Mouse (Mus musculus) hindbrain, embryonic 16.5 days (tissue): ENCODE data around the gene Rplp2. TPM values are rescaled to one million over a fixed set of nuclear protein-coding genes. Genes with fewer than 3 reads are reported as not detected.

Source experiments
- ATAC-seq: fragments of 200-750 bp; cut with Nextera tagmentation; 2 replicates; pipeline ENCODE4 v1.8.0; 2017; ENCODE audit warnings: moderate TSS enrichment, moderate library complexity
- H3K27ac ChIP-seq: fragments of 300-500 bp; sonication (generic); 2 replicates; pipeline ENCODE4 v1.5.1; 2014; ENCODE audit warnings: low read depth, mild to moderate bottlenecking, control low read depth, low read length, moderate library complexity
- H3K27me3 ChIP-seq: fragments of 300-500 bp; sonication (generic); replicated peaks from 2 replicates; pipeline ENCODE4 v1.6.1; 2014; ENCODE audit warnings: low read length; ENCODE audit not compliant: control insufficient read depth, insufficient read depth
- H3K36me3 ChIP-seq: fragments of 300-500 bp; sonication (generic); 2 replicates; pipeline ENCODE4 v1.6.1; 2014; ENCODE audit warnings: mild to moderate bottlenecking, low read length, moderate library complexity, mixed read lengths; ENCODE audit not compliant: control insufficient read depth, insufficient read depth
- H3K4me1 ChIP-seq: fragments of 300-500 bp; sonication (generic); 2 replicates; pipeline ENCODE4 v1.6.1; 2014; ENCODE audit warnings: low read depth, low read length; ENCODE audit not compliant: control insufficient read depth, insufficient read depth
- H3K4me2 ChIP-seq: fragments of 300-500 bp; sonication (generic); 2 replicates; pipeline ENCODE4 v1.6.1; 2014; ENCODE audit warnings: mild to moderate bottlenecking, low read length, control low read depth, moderate library complexity
- H3K4me3 ChIP-seq: fragments of 300-500 bp; sonication (generic); 2 replicates; pipeline ENCODE4 v1.5.1; 2014; ENCODE audit warnings: mild to moderate bottlenecking, low read length, control low read depth, moderate library complexity
- H3K9ac ChIP-seq: fragments of 300-500 bp; sonication (generic); 2 replicates; pipeline ENCODE4 v1.6.1; 2014; ENCODE audit warnings: low read depth, mild to moderate bottlenecking, control low read depth, low read length, moderate library complexity
- H3K9me3 ChIP-seq: fragments of 300-500 bp; sonication (generic); 2 replicates; pipeline ENCODE4 v1.6.1; 2014; ENCODE audit warnings: mild to moderate bottlenecking, low read length, moderate library complexity; ENCODE audit not compliant: control insufficient read depth
- WGBS: fragments of 180-500 bp; shearing (Covaris S2); extraction: QIAGEN DNeasy Blood & Tissue Kit; methylation state at CpG from one replicate; pipeline ENCODE4 v1.1.7; 2014; 5-methylcytosine and 5-hydroxymethylcytosine counted together
- polyA plus RNA-seq: library from polyadenylated mRNA; unstranded; fragments of >200 nt; fragmentation: Nextera tagmentation; extraction: Ambion mirVana; gene quantifications from 2 replicates; pipeline ENCODE4 v1.2.1, GENCODE M21; 2015

Gene Rplp2
- polyA plus RNA-seq, 1 experiment from 2014 or later = 645 TPM

- peaks cover 3% of the 10 kb centered on the region; the same call in 1 of the 2 replicates for H3K36me3 ChIP-seq
- H3K4me1 ChIP-seq = peaks cover 23% of the 10 kb centered on the region
- no peak overlapping the region for H3K27ac ChIP-seq
- H3K9ac ChIP-seq = no peak overlapping the region
- ATAC-seq = no peak
- WGBS = 18% methylated on average over 5 of the region's 5 CpGs
- H3K4me3 ChIP-seq = peak overlapping the region; percentile 46
- peaks cover 58% of the 10 kb centered on the region for H3K27me3 ChIP-seq
- H3K4me2 ChIP-seq = peak overlapping the region; percentile 81
- no peaks in the 10 kb centered on the region for H3K9me3 ChIP-seq
Measured at GRCm38 (mm10) chr7:141462333-141462821, 15.2 kb downstream of the Rplp2 start.

- Histone ChIP-seq H3K36me3 (peaks cover 3% of the 10 kb centered on the region; the same call in 1 of the 2 replicates), H3K4me2 (peak overlapping the region; percentile 34), H3K4me3 (peak overlapping the region; percentile 13), H3K27ac (no peak overlapping the region), H3K4me1 (peaks cover 35% of the 10 kb centered on the region), H3K27me3 (peaks cover 58% of the 10 kb centered on the region), H3K9ac (no peak overlapping the region), H3K9me3 (no peaks in the 10 kb centered on the region)
- ATAC-seq = no peak
- WGBS = 22% methylated on average over 12 of the region's 12 CpGs
Measured at GRCm38 (mm10) chr7:141463824-141464602, 16.8 kb downstream of the Rplp2 start.

DNA sequence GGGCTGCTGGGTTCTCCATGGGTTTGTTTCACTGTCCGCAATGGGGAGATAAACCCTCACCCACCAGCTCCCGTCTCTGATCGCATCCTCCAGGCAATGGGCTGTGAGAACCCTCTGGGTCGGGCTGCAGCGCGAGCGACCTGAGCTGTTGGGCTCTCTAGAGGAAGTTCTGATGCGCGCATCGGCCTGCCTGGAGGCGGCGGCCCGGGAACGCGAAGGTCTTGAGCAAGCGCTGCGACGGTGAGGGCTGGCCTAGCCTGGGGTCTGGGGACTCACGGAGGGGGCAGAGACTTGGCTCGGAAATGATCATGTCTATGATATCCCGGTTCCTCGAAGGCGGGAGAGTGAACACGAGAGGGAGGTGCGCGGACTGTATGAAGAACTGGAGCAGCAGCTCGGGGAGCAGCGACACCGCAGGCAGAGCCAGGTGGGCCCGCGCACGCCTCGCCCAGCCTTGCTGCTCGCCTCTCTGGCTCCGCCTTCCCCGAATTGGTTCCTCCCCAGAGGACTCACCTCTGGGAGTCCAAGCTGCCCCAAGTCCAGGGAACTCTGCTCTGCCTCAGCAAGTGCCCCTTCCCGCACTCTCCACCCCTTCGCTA, 17.5 kb downstream of the Rplp2 start:
- no peak overlapping the region for H3K27ac ChIP-seq
- 8% methylated on average over 38 of the region's 38 CpGs for WGBS
- H3K9me3 ChIP-seq = no peaks in the 10 kb centered on the region
- no peak for ATAC-seq
- peaks cover 42% of the 10 kb centered on the region for H3K4me1 ChIP-seq
- peak overlapping the region; percentile 18 for H3K9ac ChIP-seq
- H3K4me2 ChIP-seq = peak overlapping the region; percentile 34
- peaks cover 58% of the 10 kb centered on the region for H3K27me3 ChIP-seq
- peaks cover 3% of the 10 kb centered on the region; the same call in 1 of the 2 replicates for H3K36me3 ChIP-seq
- peak overlapping the region; percentile 16 for H3K4me3 ChIP-seq

GRCm38 (mm10) chr7:141465388-141466044, 18.3 kb downstream of the Rplp2 start:
- no peaks in the 10 kb centered on the region for H3K9me3 ChIP-seq
- peaks cover 6% of the 10 kb centered on the region for H3K36me3 ChIP-seq
- WGBS = 51% methylated on average over 8 of the region's 10 CpGs
- no peak overlapping the region; the same call in 1 of the 2 replicates for H3K9ac ChIP-seq
- H3K27me3 ChIP-seq = peaks cover 55% of the 10 kb centered on the region
- no peak overlapping the region for H3K4me2 ChIP-seq
- no peak overlapping the region for H3K27ac ChIP-seq
- H3K4me3 ChIP-seq = no peak overlapping the region; the same call in 1 of the 2 replicates
- ATAC-seq = no peak
- peaks cover 47% of the 10 kb centered on the region for H3K4me1 ChIP-seq

GRCm38 (mm10) chr7:141466045-141466394, 18.9 kb downstream of the Rplp2 start:
- H3K27ac ChIP-seq = no peak overlapping the region
- H3K36me3 ChIP-seq = peaks cover 9% of the 10 kb centered on the region
- WGBS = 77% methylated on average over 7 of the region's 7 CpGs
- H3K4me2 ChIP-seq = no peak overlapping the region
- H3K9ac ChIP-seq = no peak overlapping the region
- H3K4me1 ChIP-seq = peaks cover 47% of the 10 kb centered on the region
- peaks cover 51% of the 10 kb centered on the region for H3K27me3 ChIP-seq
- no peaks in the 10 kb centered on the region for H3K9me3 ChIP-seq
- ATAC-seq = no peak
- H3K4me3 ChIP-seq = no peak overlapping the region

DNA sequence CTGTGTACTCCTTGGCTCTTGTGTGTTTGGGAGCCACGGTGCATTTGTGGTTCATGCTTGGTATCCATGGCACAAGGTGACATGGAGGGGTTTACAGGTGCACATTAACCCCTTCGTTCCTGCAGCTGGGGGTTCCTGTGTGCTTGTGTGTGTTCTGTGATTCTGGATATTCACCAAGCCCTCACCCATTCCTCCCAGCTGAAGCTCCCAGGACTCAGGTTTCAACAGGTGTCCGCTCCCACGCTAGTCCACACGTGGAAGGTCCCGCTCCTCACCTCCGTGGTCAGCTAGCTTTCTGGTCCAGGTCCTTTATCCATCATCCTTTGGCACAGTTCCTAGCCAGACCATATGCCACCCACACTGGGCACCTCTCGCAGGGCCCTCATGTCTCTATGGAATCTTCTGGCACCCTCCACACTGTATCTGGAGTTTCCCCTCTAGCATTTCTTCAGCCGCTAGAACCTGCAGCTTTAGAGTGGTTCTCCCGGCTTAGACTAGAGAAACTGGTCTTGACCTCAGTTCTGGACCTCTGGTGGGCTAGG, 19.5 kb downstream of the Rplp2 start:
- peaks cover 44% of the 10 kb centered on the region for H3K4me1 ChIP-seq

DNA sequence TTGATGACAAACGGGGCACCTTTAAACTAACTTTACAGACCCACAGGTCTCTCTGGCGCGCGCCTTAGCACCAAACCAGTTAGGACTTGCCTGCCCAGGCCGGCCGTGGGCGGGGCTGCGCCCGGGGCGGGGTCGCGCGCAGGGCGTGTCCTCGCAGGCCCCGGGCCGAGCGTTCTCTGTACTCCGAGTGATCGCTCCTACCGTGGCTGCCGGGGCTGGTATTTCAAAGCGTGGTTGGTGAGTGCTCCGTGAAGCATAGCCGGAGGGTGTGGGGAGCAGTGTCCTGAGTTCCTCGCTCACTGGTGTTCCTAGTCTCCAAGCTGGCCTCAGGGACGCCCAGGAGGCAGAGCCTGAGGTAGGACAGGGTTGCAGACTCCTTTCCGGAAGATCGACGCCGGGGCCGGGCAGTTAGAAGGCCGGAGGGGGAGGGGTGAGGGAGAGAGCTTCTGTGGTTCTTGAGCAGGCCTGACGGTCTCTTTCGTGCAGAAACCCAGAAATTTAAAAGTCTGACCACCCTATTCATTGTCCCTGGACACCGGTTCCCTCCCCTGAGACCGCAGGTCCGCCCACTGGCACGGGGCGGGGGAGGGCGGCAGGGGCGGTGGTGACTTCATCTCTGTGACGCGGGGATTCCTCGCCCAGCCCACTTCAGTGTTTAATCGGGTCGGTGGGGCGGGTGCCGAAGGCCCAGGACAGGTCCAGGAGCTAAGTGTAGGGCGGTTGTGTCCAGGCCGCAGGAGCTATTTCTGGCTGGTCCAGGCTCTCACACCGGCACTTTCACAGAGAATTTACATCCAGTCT, 20.3 kb downstream of the Rplp2 start, which contains the start of gene Cd151:
TSS of gene Cd151 (plus strand) at position 163 of the 801 bp plus-strand sequence.
- peak within 1 kb of the TSS; percentile 86 for H3K27ac ChIP-seq
- peaks cover 38% of the 10 kb centered on the region for H3K27me3 ChIP-seq
- no peaks in the 10 kb centered on the region for H3K9me3 ChIP-seq
- peak within 1 kb of the TSS; percentile 72 for H3K4me3 ChIP-seq
- peaks cover 39% of the 10 kb centered on the region for H3K4me1 ChIP-seq
- peak within 1 kb of the TSS; percentile 81 for H3K4me2 ChIP-seq
- under 1% methylated on average over 49 of the region's 52 CpGs for WGBS
- peaks cover 16% of the 10 kb centered on the region for H3K36me3 ChIP-seq
- ATAC-seq = peak; percentile 57
- H3K9ac ChIP-seq = peak within 1 kb of the TSS; percentile 89

More for the DNA sequence above, 19.5 kb downstream of the Rplp2 start:
- Histone ChIP-seq H3K4me3 (peak overlapping the region; percentile 72), H3K27me3 (peaks cover 46% of the 10 kb centered on the region), H3K9ac (peak overlapping the region; percentile 89), H3K9me3 (no peaks in the 10 kb centered on the region), H3K36me3 (peaks cover 12% of the 10 kb centered on the region), H3K4me2 (peak overlapping the region; percentile 81), H3K27ac (no peak overlapping the region)
- no peak for ATAC-seq
- 63% methylated on average over 10 of the region's 10 CpGs for WGBS

DNA sequence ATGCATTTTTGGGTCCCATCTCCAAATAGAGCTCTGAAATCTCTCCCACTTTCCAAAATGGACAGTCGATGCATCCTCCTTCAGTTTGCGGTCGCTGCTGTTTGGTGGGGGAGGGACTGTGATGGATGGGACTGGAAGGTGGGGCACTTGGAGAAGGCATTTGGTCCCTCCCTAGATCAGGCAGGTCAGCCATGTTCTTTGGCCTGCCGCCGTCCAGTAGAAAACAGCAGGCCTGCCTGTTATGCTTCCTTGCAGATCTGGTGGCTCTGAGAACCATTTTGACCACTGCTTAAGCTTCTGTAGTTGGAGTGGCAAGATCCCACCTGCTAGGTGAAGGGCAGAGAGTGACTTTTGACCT, 21.0 kb downstream of the Rplp2 start:
- H3K4me1 ChIP-seq = peaks cover 39% of the 10 kb centered on the region
- no peaks in the 10 kb centered on the region for H3K9me3 ChIP-seq
- peak overlapping the region; percentile 81 for H3K4me2 ChIP-seq
- peak overlapping the region; percentile 86 for H3K27ac ChIP-seq
- H3K27me3 ChIP-seq = peaks cover 32% of the 10 kb centered on the region
- H3K4me3 ChIP-seq = peak overlapping the region; percentile 72
- peaks cover 21% of the 10 kb centered on the region for H3K36me3 ChIP-seq
- H3K9ac ChIP-seq = peak overlapping the region; percentile 89
- ATAC-seq = peak; percentile 10; the same call in 1 of the 2 replicates
- WGBS = 25% methylated on average over 5 of the region's 5 CpGs
